Mouse (Mus musculus): ENCODE results near the gene Olfr1373.

The Olfr1373 gene

DNA sequence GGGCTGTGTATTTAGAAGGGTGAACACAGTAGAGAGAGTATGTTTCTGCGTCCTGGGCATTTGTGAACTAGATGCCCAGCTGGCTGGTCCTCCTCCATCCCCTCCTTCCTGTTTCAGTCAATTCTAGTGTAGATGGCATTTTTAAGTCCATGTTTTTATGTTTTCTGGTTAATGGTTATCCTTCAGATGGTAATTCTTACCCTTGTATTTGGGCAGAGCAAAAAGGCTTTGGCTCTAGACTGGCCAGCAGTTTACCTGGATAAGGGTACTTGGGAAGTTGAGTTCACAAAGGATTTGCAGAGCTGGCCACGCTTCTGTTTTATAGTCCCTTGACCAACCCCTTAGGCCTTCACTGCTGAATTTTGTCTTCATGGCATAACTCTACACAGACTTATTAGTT is 39.3 kb downstream of the Olfr1373 start:
- no peak for DNase-seq (ENCODE audit: low spot score)

DNA sequence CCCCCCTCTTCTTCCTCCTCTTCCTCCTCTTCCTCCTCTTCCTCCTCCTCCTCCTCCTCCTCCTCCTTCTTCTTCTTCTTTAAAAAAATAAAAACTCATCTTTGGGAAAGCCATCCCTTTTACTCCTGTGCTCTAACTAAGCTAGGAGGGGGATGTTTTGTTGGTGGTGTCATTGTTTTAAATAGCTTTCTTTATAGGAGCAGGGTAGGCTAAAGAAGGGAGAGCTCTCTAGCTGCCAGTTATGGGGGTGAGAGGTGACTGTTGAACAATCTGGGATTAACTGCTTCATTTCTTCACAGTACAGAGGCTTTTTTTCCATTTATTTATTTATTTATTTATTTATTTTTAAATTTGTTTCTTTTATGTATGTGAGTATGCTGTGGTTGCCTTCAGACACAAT is 39.8 kb downstream of the Olfr1373 start:
- no peak for DNase-seq (ENCODE audit: low spot score)

DNA sequence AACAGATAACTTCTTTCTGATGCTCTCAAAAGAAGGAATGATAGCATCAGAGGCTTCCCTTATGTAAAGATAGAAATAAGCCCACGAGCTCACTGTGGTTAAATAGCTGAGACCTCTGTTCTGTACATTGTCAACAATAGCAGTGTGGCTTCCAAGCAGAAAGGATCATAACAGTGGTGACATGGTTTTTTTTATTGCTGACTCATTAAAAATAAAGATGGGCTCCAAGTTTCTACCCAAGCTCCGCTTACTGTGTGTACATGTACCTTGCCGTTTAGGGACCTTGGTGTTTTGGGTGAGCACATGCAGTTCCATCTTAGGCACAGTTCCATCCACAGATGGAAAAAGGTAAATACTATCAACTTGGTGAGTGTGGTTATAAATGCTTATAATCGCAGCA is 42.4 kb downstream of the Olfr1373 start:
- no peak for DNase-seq (ENCODE audit: low spot score)

DNA sequence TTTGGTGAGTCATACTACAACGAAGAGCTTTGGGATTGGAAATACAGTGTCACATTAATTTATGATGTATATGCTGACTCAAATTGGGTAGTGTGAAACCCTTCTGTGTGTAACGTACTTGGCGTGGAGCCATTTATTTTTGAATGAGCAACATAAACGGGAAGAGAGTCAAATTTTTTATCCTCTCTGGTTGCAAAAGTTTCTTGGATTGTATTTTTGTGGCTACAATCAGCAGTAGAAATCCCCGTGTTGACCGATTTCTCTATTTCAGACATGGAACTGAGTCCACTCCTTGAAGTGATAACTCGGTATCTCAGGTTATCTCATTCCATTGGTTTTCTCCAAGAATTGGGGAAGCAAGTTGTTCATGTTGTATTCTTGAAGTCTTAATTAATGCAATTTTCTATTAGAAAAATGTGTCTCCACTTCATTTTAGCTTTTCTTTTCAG is 45.5 kb downstream of the Olfr1373 start:
- no peak for DNase-seq (ENCODE audit: low spot score)

DNA sequence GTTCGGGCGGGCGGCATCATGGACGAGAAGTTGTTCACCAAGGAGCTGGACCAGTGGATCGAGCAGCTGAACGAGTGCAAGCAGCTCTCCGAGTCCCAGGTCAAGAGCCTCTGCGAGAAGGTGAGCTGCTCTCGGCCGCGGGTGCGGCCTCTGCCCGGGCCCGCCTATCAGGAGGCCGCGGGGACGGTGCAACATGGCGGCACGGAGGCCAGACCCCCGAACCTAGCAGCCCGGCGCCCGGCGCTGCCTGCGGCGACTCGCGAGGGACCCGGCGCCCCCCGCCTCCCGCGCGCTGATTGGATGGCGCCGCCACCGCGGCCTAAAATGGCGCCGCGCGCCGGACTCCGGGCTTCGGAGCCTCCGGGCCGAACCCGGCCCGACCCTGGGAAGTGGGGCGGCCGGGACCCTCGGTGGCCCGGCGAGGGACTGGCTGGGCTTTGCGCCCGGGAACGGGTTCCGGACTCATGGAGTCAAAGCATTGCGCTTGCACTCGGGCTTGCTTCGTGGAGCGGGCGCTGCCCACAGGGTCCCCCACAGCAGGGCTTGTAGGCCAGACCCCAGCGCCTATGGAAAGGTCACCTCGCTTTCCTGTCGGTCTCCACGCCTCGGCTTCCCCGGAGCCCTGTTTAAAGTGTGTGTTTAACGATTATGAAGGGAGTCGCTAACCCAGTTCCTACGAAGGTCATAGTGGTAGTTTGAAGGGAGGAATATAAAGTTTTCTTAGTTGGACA is 46.1 kb downstream of the Olfr1373 start:
- peak; percentile 56 for DNase-seq (ENCODE audit: low spot score)

DNA sequence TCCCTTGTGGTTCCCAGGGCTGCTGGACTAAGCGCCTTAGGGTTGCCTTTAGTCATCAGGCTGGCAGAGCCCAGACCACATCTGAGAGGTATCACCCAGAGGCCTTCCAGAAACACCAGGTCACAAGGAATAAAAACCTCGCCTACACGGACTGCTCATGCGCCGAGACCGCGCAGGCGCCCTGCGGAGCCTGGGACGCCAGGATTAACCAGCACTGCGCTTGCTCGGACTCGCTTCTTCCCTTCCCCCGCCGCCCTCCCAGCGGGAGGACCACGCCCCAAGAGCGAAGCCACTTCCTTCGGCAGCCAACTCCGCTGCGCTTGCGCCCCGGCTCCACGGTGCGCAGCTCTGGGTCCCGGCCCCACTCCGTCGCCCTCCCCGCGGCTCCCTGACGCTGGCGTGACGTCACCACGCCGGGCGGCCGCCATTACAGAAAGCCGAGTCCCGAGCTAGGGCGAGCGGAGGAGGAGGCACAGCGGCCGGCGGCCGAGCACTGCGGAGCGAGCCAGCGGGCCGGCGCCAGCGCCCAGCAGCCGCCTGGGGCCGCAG is 46.9 kb downstream of the Olfr1373 start, which contains the start of gene Ppp2ca:
TSS of gene Ppp2ca (plus strand) at position 284 of the 549 bp plus-strand sequence.
- DNase-seq (ENCODE audit: low spot score) = peak; percentile 99

DNA sequence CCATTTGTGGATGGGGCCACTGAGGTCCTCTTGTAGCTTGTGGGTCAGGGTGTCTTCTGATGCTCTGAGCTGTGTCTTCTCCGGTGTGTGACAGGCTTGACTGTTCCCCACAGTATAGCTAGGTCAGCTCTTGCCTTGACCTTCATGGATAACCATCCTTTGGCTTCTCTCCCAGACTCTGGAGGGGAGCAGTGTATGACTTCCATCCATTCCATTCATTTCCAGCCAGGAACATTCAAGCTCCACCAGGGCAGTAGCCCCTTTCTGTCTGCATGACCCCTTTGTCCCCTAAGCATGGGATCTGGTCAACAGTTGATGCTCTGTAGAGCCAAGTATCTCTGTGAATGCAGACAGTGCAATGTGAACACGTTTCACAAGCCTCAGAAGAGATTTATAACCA is 47.7 kb downstream of the Olfr1373 start:
- DNase-seq (ENCODE audit: low spot score) = no peak

DNA sequence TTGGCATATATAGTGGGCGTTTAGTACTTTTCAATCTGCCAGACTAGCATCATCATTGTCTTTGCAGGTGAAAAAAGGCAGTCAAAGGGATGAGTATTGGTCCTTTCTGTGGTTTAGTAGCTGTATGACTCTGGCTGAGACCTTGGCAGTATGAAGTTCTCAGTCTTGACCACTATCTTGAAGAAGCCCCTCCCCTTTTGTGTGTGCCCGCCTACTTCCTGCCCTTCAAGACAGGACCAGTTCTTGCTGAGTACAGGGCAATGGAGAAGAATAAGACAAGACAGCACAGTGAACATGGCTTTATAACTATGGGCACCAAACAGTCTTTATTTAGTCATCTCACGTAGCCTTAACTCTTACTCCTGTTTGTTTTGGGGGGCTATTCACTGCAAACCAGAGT is 48.3 kb downstream of the Olfr1373 start:
- DNase-seq (ENCODE audit: low spot score) = no peak
